Mouse (Mus musculus) CH12.LX (cell line): Measurements from ENCODE around the gene Immt. TPM values are rescaled to one million over a fixed set of nuclear protein-coding genes. Genes with fewer than 3 reads are reported as not detected.

Experiments
- DNase-seq: peaks from one replicate; pipeline ENCODE4 v3.0.0-alpha.2; 2013; ENCODE audit errors: extremely low read depth
- H3K27ac ChIP-seq: 2 replicates; pipeline ENCODE4 v1.5.1; 2012; ENCODE audit warnings: low read depth, mild to moderate bottlenecking, control low read depth, moderate library complexity; ENCODE audit not compliant: insufficient read depth
- H3K27me3 ChIP-seq: replicated peaks from 2 replicates; pipeline ENCODE3; 2012; ENCODE audit warnings: inconsistent platforms
- H3K36me3 ChIP-seq, 2 experiments: replicated peaks in 1 of 2; 2 replicates each; pipeline versions ENCODE3 to v1.6.1; 2012; ENCODE audit warnings: inconsistent platforms in 1 of 2, low read length in 1 of 2, mild to moderate bottlenecking in 1 of 2, mixed read lengths in 1 of 2, moderate library complexity in 1 of 2; ENCODE audit not compliant: control insufficient read depth in 1 of 2, insufficient read depth in 1 of 2
- H3K4me1 ChIP-seq, 2 experiments: 2 replicates each; pipeline ENCODE4 v1.6.1; 2012; ENCODE audit warnings: inconsistent platforms in 1 of 2, moderate library complexity in 1 of 2; ENCODE audit not compliant: insufficient read depth in 2 of 2, control insufficient read depth in 1 of 2
- H3K4me2 ChIP-seq: 2 replicates; pipeline ENCODE4 v1.6.1; 2012; ENCODE audit warnings: low read depth, mild to moderate bottlenecking, control low read depth; ENCODE audit not compliant: poor library complexity, insufficient read depth, severe bottlenecking
- H3K4me3 ChIP-seq, 3 experiments: fragments of 150-350 bp in 1 of 3; sonication (generic) in 1 of 3; replicated peaks in 1 of 3; 2 replicates each; pipeline versions ENCODE3 to v1.5.1; 2011 to 2012; ENCODE audit warnings: low read depth in 2 of 3, low read length in 2 of 3, mild to moderate bottlenecking in 2 of 3, moderate library complexity in 2 of 3, control low read depth in 1 of 3, improper control_type of control experiment in 1 of 3, inconsistent platforms in 1 of 3, mixed read lengths in 1 of 3; ENCODE audit not compliant: poor library complexity in 1 of 3
- H3K79me2 ChIP-seq: replicated peaks from 2 replicates; pipeline ENCODE4 v1.6.1; 2012; ENCODE audit warnings: mild to moderate bottlenecking, moderate library complexity; ENCODE audit not compliant: control insufficient read depth, poor library complexity, insufficient read depth, severe bottlenecking; ENCODE audit errors: extremely low read depth
- H3K9ac ChIP-seq: 2 replicates; pipeline ENCODE4 v1.6.1; 2012; ENCODE audit warnings: low read depth, mild to moderate bottlenecking, control low read depth, moderate library complexity; ENCODE audit not compliant: insufficient read depth
- H3K9me3 ChIP-seq: replicated peaks from 2 replicates; pipeline ENCODE3; 2012; ENCODE audit warnings: low read length, inconsistent platforms, mixed read lengths
- BHLHE40 ChIP-seq: IDR thresholded peaks from 2 replicates; pipeline ENCODE4 v1.6.1; 2011; ENCODE audit warnings: mild to moderate bottlenecking, low read depth, low read length, improper control_type of control experiment
- CHD1 ChIP-seq: IDR thresholded peaks from 2 replicates; pipeline ENCODE4 v1.6.1; 2012; ENCODE audit warnings: low read depth, low read length, improper control_type of control experiment, inconsistent platforms
- CHD2 ChIP-seq: IDR thresholded peaks from 2 replicates; pipeline ENCODE4 v1.6.1; 2011; ENCODE audit warnings: low read length, improper control_type of control experiment
- CTCF ChIP-seq, 2 experiments: IDR thresholded peaks in 1 of 2; conservative IDR thresholded peaks in 1 of 2; 2 replicates each; pipeline ENCODE4 v1.5.1; 2011 to 2012; ENCODE audit warnings: low read depth in 2 of 2, low read length in 2 of 2, improper control_type of control experiment in 1 of 2, inconsistent platforms in 1 of 2, mild to moderate bottlenecking in 1 of 2, moderate library complexity in 1 of 2
- ELF1 ChIP-seq: IDR thresholded peaks from 2 replicates; pipeline ENCODE4 v1.6.1; 2014; ENCODE audit warnings: low read depth, mild to moderate bottlenecking, inconsistent platforms, low read length, improper control_type of control experiment
- HCFC1 ChIP-seq: IDR thresholded peaks from 2 replicates; pipeline ENCODE4 v1.6.1; 2012; ENCODE audit warnings: low read depth, mild to moderate bottlenecking, inconsistent platforms, low read length, improper control_type of control experiment
- IRF4 ChIP-seq: IDR thresholded peaks from 2 replicates; pipeline ENCODE4 v1.6.1; 2014; ENCODE audit warnings: low read depth, mild to moderate bottlenecking, inconsistent platforms, low read length, improper control_type of control experiment
- JUND ChIP-seq: conservative IDR thresholded peaks from 2 replicates; pipeline ENCODE4 v1.6.1; 2011; ENCODE audit warnings: low read depth, low read length, improper control_type of control experiment
- KAT2A ChIP-seq: IDR thresholded peaks from 2 replicates; pipeline ENCODE4 v1.6.1; 2012; ENCODE audit warnings: low read length, improper control_type of control experiment, inconsistent platforms; ENCODE audit not compliant: insufficient replicate concordance
- MAFK ChIP-seq: IDR thresholded peaks from 2 replicates; pipeline ENCODE4 v1.6.1; 2011; ENCODE audit warnings: low read length, improper control_type of control experiment; ENCODE audit not compliant: insufficient replicate concordance
- MAX ChIP-seq: IDR thresholded peaks from 2 replicates; pipeline ENCODE4 v1.6.1; 2011; ENCODE audit warnings: low read length, improper control_type of control experiment
- MEF2A ChIP-seq: IDR thresholded peaks from 2 replicates; pipeline ENCODE4 v1.6.1; 2014; ENCODE audit warnings: low read depth, mild to moderate bottlenecking, inconsistent platforms, low read length, improper control_type of control experiment, borderline replicate concordance
- MYC ChIP-seq: IDR thresholded peaks from 2 replicates; pipeline ENCODE4 v1.6.1; 2011; ENCODE audit warnings: low read depth, mild to moderate bottlenecking, improper control_type of control experiment, low read length
- NELFE ChIP-seq: IDR thresholded peaks from 2 replicates; pipeline ENCODE4 v1.6.1; 2011; ENCODE audit warnings: low read depth, low read length, improper control_type of control experiment
- NRF1 ChIP-seq: IDR thresholded peaks from 2 replicates; pipeline ENCODE4 v1.6.1; 2014; ENCODE audit warnings: low read depth, mild to moderate bottlenecking, inconsistent platforms, low read length, improper control_type of control experiment, moderate library complexity
- POLR2A ChIP-seq: IDR thresholded peaks from 2 replicates; pipeline ENCODE4 v1.6.1; 2011; ENCODE audit warnings: low read depth, mild to moderate bottlenecking, improper control_type of control experiment, low read length
- POLR2AphosphoS2 ChIP-seq: IDR thresholded peaks from 2 replicates; pipeline ENCODE4 v1.6.1; 2011; ENCODE audit warnings: low read depth, low read length, improper control_type of control experiment
- RAD21 ChIP-seq: IDR thresholded peaks from 2 replicates; pipeline ENCODE4 v1.6.1; 2011; ENCODE audit warnings: low read depth, mild to moderate bottlenecking, low read length, improper control_type of control experiment, moderate library complexity
- SIN3A ChIP-seq: IDR thresholded peaks from 2 replicates; pipeline ENCODE4 v1.6.1; 2012; ENCODE audit warnings: low read length, improper control_type of control experiment, inconsistent platforms
- SMC3 ChIP-seq: IDR thresholded peaks from 2 replicates; pipeline ENCODE4 v1.6.1; 2011; ENCODE audit warnings: low read depth, low read length, improper control_type of control experiment
- TBP ChIP-seq: conservative IDR thresholded peaks from 2 replicates; pipeline ENCODE4 v1.6.1; 2011; ENCODE audit warnings: low read depth, low read length, improper control_type of control experiment
- USF1 ChIP-seq: IDR thresholded peaks from 2 replicates; pipeline ENCODE4 v1.6.1; 2014; ENCODE audit warnings: low read depth, mild to moderate bottlenecking, inconsistent platforms, low read length, improper control_type of control experiment
- USF2 ChIP-seq: conservative IDR thresholded peaks from 2 replicates; pipeline ENCODE4 v1.6.1; 2011; ENCODE audit warnings: low read depth, low read length, improper control_type of control experiment
- ZC3H11A ChIP-seq: IDR thresholded peaks from 2 replicates; pipeline ENCODE4 v1.6.1; 2012; ENCODE audit warnings: low read depth, mild to moderate bottlenecking, inconsistent platforms, low read length, improper control_type of control experiment
- ZMIZ1 ChIP-seq: IDR thresholded peaks from 2 replicates; pipeline ENCODE4 v1.6.1; 2012; ENCODE audit warnings: low read depth, mild to moderate bottlenecking, inconsistent platforms, low read length, improper control_type of control experiment
- ZNF384 ChIP-seq: IDR thresholded peaks from 2 replicates; pipeline ENCODE4 v1.6.1; 2012; ENCODE audit warnings: low read depth, low read length, improper control_type of control experiment, inconsistent platforms
- dilution Hi-C: fragments of 300-500 bp; cut with MboI; formaldehyde crosslinking; loops from 2 replicates; pipeline ENCODE4 v1.14.3; 2020; ENCODE audit warnings: low sequenced_read_pairs; ENCODE audit not compliant: extremely low pct_unique_long_range_greater_than_20kb, extremely low pct_ligation_motif_present
- in situ Hi-C: fragments of 300-500 bp; cut with MboI; formaldehyde crosslinking; loops from 3 replicates; pipeline ENCODE4 v1.14.3; 2019; ENCODE audit warnings: low sequenced_read_pairs, low pct_ligation_motif_present, low pct_unique_long_range_greater_than_20kb, mixed read lengths
- polyA plus RNA-seq: library from polyadenylated mRNA; unstranded; fragments of >175 nt; gene quantifications from 2 replicates; pipeline ENCODE4 v1.2.1, GENCODE M21; 2012; ENCODE audit warnings: low read depth; ENCODE audit not compliant: insufficient read length
- total RNA-seq, 2 experiments: library from RNA; depleted of rRNA; stranded (reverse); fragments of 300-350 nt in 1 of 2; fragments of >200 nt in 1 of 2; gene quantifications; 2 replicates each; pipeline ENCODE4 v1.2.3; 2012 to 2014

The Immt gene
- total and polyA plus RNA-seq, 3 experiments, result 97.5 to 161 (median 156) TPM

- peak overlapping the region in 2 of 3 experiments; percentile 24 to 97 for H3K4me3 ChIP-seq
- dilution Hi-C loops, result no loop called here
- no peak overlapping the region for H3K9ac ChIP-seq
- peaks cover 4 to 23% of the 10 kb centered on the region in 2 experiments; a peak in 3 of 4 replicates for H3K4me1 ChIP-seq
- TF ChIP-seq ZNF384, result no peak
- no peak for TF ChIP-seq NRF1
- no peak for TF ChIP-seq ZMIZ1
- no peak for TF ChIP-seq MEF2A
- no peak for TF ChIP-seq ZC3H11A
- TF ChIP-seq USF1, result no peak
- TF ChIP-seq TBP, result no peak
- no peak for TF ChIP-seq SIN3A
- TF ChIP-seq MAX, result no peak
- no peak for TF ChIP-seq MYC
- no peak for TF ChIP-seq ELF1
- no peak for TF ChIP-seq MAFK
- no peak for TF ChIP-seq RAD21
- TF ChIP-seq SMC3, result no peak
- TF ChIP-seq CTCF (conservative IDR thresholded peaks at IDR 0.05 in 1 of 2, IDR thresholded peaks at IDR 0.05 in 1 of 2; ENCODE audit: low read depth in 2 of 2, low read length in 2 of 2), result no peak
- no peak for TF ChIP-seq POLR2AphosphoS2
- no peak for TF ChIP-seq JUND
- no peak for TF ChIP-seq IRF4
- no peaks in the 10 kb centered on the region for H3K27me3 ChIP-seq
- no peak overlapping the region for H3K27ac ChIP-seq
- H3K36me3 ChIP-seq, result peaks cover 0 to 18% of the 10 kb centered on the region in 2 experiments
- no peak for DNase-seq
- H3K79me2 ChIP-seq, result peaks cover 24% of the 10 kb centered on the region
- no peak overlapping the region; the same call in 1 of the 2 replicates for H3K4me2 ChIP-seq
- H3K9me3 ChIP-seq, result no peaks in the 10 kb centered on the region
- in situ Hi-C loops, result no loop called here
These were observed 1.4 kb upstream of the Immt start for GRCm38 (mm10) chr6:71829768-71830167.

GRCm38 (mm10) chr6:71831581-71831960, 440 bp downstream of the Immt start:
- Histone ChIP-seq H3K36me3 (peaks cover 4 to 26% of the 10 kb centered on the region in 2 experiments), H3K4me2 (peak overlapping the region; percentile 88), H3K4me3 (peak overlapping the region; percentile 86 to 100 (median 97))
- peak; percentile 97 for DNase-seq
- no peak for TF ChIP-seq ZNF384
- TF ChIP-seq MAX, result peak; percentile 94
- peak; percentile 95 for TF ChIP-seq HCFC1
- peak; percentile 68; the same call in 1 of the 2 replicates for TF ChIP-seq KAT2A
- peak; percentile 19; the same call in 1 of the 2 replicates for TF ChIP-seq MYC
- no peak for TF ChIP-seq NELFE
- no peak; the same call in 1 of the 2 replicates for TF ChIP-seq CHD1
- no peak for TF ChIP-seq TBP
- 0 out of 2 replicates have a peak, but pooled peaks have one; percentile 49 for TF ChIP-seq ELF1
- peak; percentile 92 for TF ChIP-seq USF2
- TF ChIP-seq POLR2A, result peak; percentile 1; the same call in 1 of the 2 replicates
- TF ChIP-seq CHD2, result peak; percentile 71
- TF ChIP-seq BHLHE40, result peak; percentile 95
- peak; percentile 96 for TF ChIP-seq USF1
- TF ChIP-seq, all 38 proteins: peak for 10
- dilution Hi-C loops (no loop called here), in situ Hi-C loops (no loop called here)
- Histone ChIP-seq H3K27ac (peak overlapping the region; percentile 94), H3K27me3 (no peaks in the 10 kb centered on the region), H3K4me1 (peaks cover 4 to 23% of the 10 kb centered on the region in 2 experiments; a peak in 3 of 4 replicates), H3K9me3 (no peaks in the 10 kb centered on the region), H3K79me2 (peaks cover 31% of the 10 kb centered on the region), H3K9ac (peak overlapping the region; percentile 99)
